Comparison of ENCODE assay signal across 16 mouse cellular contexts in genomic region chr11:119521920-119522710, GRCm38 (mm10). TPM values are rescaled to one million over a fixed set of nuclear protein-coding genes. Genes with fewer than 3 reads are reported as not detected.
DNase-seq lines count a peak whose midpoint lies in the region; ATAC-seq and TF ChIP-seq lines count a peak whose summit lies in the region.
"Had no signal": no experiment of that assay in that cellular context is flagged by ENCODE, and none has a peak within 500 bp of the region (broad histone marks: within the 10 kb centered on the region; RNA-seq: fewer than 3 reads in every experiment).

No protein-coding gene starts in this region.

- peak; percentile 80 for ATAC-seq in hindbrain, embryonic 16.5 days
- no peak for ATAC-seq in hindbrain, embryonic 11.5 days (ENCODE audit: low FRiP score)
- ATAC-seq in liver, postnatal 0 days: no peak
- no peak for ATAC-seq in granulocyte monocyte progenitor cell, adult 5-6 weeks (replicated peaks; ENCODE audit: poor library complexity, severe bottlenecking)
- ATAC-seq: forebrain, embryonic 13.5 days; intestine, embryonic 15.5 days had no signal

- no peaks in the 10 kb centered on the region for H3K36me3 ChIP-seq in hindbrain, embryonic 16.5 days (ENCODE audit: control insufficient read depth, insufficient read depth, low read length)
- no peaks in the 10 kb centered on the region for H3K36me3 ChIP-seq in hindbrain, embryonic 11.5 days (ENCODE audit: control insufficient read depth, insufficient read depth, low read length)
- no peaks in the 10 kb centered on the region for H3K36me3 ChIP-seq in liver, postnatal 0 days (replicated peaks; ENCODE audit: insufficient read depth, low read length)
- H3K36me3 ChIP-seq: heart, embryonic 13.5 days; intestine, embryonic 15.5 days; limb, embryonic 15.5 days; midbrain, embryonic 12.5 days; neural tube, embryonic 15.5 days had no signal

- no peak overlapping the region; the same call in 1 of the 2 replicates for H3K27ac ChIP-seq in hindbrain, embryonic 16.5 days (ENCODE audit: low read depth, low read length)
- H3K27ac ChIP-seq in hindbrain, embryonic 11.5 days (ENCODE audit: low read depth, low read length): no peak overlapping the region
- H3K27ac ChIP-seq in liver, postnatal 0 days (ENCODE audit: low read depth): 0 out of 2 replicates have a peak overlapping the region, but pooled peaks have one; percentile 11
- H3K27ac ChIP-seq: heart, embryonic 13.5 days; intestine, embryonic 15.5 days; limb, embryonic 15.5 days; midbrain, embryonic 12.5 days; neural tube, embryonic 15.5 days had no signal

- no peak for TF ChIP-seq CTCF in liver, postnatal 0 days (IDR thresholded peaks at IDR 0.05; ENCODE audit: low read depth)

- H3K4me1 ChIP-seq in hindbrain, embryonic 16.5 days (ENCODE audit: control insufficient read depth, insufficient read depth, low read depth, low read length): peaks cover 3% of the 10 kb centered on the region
- no peaks in the 10 kb centered on the region for H3K4me1 ChIP-seq in hindbrain, embryonic 11.5 days (replicated peaks; ENCODE audit: control insufficient read depth, insufficient read depth, low read length)
- peaks cover 6% of the 10 kb centered on the region; the same call in 1 of the 2 replicates for H3K4me1 ChIP-seq in liver, postnatal 0 days (ENCODE audit: insufficient read depth)

- DNase-seq in hindbrain, embryonic 11.5 days (ENCODE audit: low spot score): no peak
- DNase-seq in liver, postnatal 0 days: no peak
- no peak for DNase-seq in liver
- DNase-seq in lung, adult 18-20 months: peak; percentile 65 to 72
- DNase-seq in lung, postnatal 36 days: peak; percentile 83
- no peak for DNase-seq in spleen, adult 18-20 months
- DNase-seq: thymus, postnatal 36 days had no signal

- H3K4me2 ChIP-seq in hindbrain, embryonic 16.5 days (ENCODE audit: low read length): no peak overlapping the region
- H3K4me2 ChIP-seq in hindbrain, embryonic 11.5 days (replicated peaks; ENCODE audit: low read depth, low read length): no peak overlapping the region
- H3K4me2 ChIP-seq in liver, postnatal 0 days (ENCODE audit: low read depth, low read length): no peak overlapping the region
- H3K4me2 ChIP-seq: forebrain, embryonic 13.5 days; heart, embryonic 13.5 days; intestine, embryonic 15.5 days; limb, embryonic 15.5 days; midbrain, embryonic 12.5 days; neural tube, embryonic 15.5 days had no signal

- H3K27me3 ChIP-seq in hindbrain, embryonic 16.5 days (replicated peaks; ENCODE audit: control insufficient read depth, insufficient read depth, low read length): no peaks in the 10 kb centered on the region
- no peaks in the 10 kb centered on the region for H3K27me3 ChIP-seq in hindbrain, embryonic 11.5 days (ENCODE audit: control insufficient read depth, insufficient read depth, low read length)
- no peaks in the 10 kb centered on the region for H3K27me3 ChIP-seq in liver, postnatal 0 days (ENCODE audit: insufficient read depth, low read length)
- H3K27me3 ChIP-seq: forebrain, embryonic 13.5 days; limb, embryonic 15.5 days; neural tube, embryonic 15.5 days had no signal

- H3K4me3 ChIP-seq in hindbrain, embryonic 16.5 days (ENCODE audit: low read length): no peak overlapping the region
- H3K4me3 ChIP-seq in hindbrain, embryonic 11.5 days (ENCODE audit: low read depth, low read length): no peak overlapping the region
- no peak overlapping the region for H3K4me3 ChIP-seq in liver, postnatal 0 days (ENCODE audit: low read depth, low read length)
- H3K4me3 ChIP-seq: forebrain, embryonic 13.5 days; heart, embryonic 13.5 days; intestine, embryonic 15.5 days; limb, embryonic 15.5 days; midbrain, embryonic 12.5 days; myocyte; neural tube, embryonic 15.5 days had no signal

- WGBS in hindbrain, embryonic 16.5 days: 80% methylated on average over 6 of the region's 6 CpGs
- 81% methylated on average over 6 of the region's 6 CpGs for WGBS in hindbrain, embryonic 11.5 days
- WGBS in liver, postnatal 0 days (ENCODE audit: insufficient replicate concordance): 69% methylated on average over 6 of the region's 6 CpGs

- no peak overlapping the region for H3K9ac ChIP-seq in hindbrain, embryonic 16.5 days (ENCODE audit: low read depth, low read length)
- H3K9ac ChIP-seq in hindbrain, embryonic 11.5 days (ENCODE audit: low read depth, low read length): no peak overlapping the region
- H3K9ac ChIP-seq in liver, postnatal 0 days (replicated peaks): no peak overlapping the region
- H3K9ac ChIP-seq: forebrain, embryonic 13.5 days; heart, embryonic 13.5 days; intestine, embryonic 15.5 days; limb, embryonic 15.5 days; midbrain, embryonic 12.5 days; neural tube, embryonic 15.5 days had no signal

- no peak for TF ChIP-seq EP300 in liver, postnatal 0 days (IDR thresholded peaks at IDR 0.05; ENCODE audit: low read depth)

- H3K9me3 ChIP-seq in hindbrain, embryonic 16.5 days (ENCODE audit: control insufficient read depth, low read length): no peaks in the 10 kb centered on the region
- no peaks in the 10 kb centered on the region for H3K9me3 ChIP-seq in hindbrain, embryonic 11.5 days (ENCODE audit: control insufficient read depth, low read length)
- H3K9me3 ChIP-seq in liver, postnatal 0 days (ENCODE audit: low read length): no peaks in the 10 kb centered on the region
- H3K9me3 ChIP-seq: forebrain, embryonic 13.5 days; heart, embryonic 13.5 days; intestine, embryonic 15.5 days; limb, embryonic 15.5 days; midbrain, embryonic 12.5 days; neural tube, embryonic 15.5 days had no signal

RNA-seq across cellular contexts. Expression of gene Nptx1, which starts 25.4 kb away (rescaled TPM):
- polyA plus RNA-seq in hindbrain, embryonic 16.5 days (2015; fragmentation: Nextera tagmentation; extraction: Ambion mirVana): 15.6 and 22.4 TPM in 2 replicates
- polyA plus RNA-seq in hindbrain, embryonic 11.5 days (2014; fragmentation: Nextera tagmentation; extraction: Ambion mirVana): 8.7 and 11.2 TPM in 2 replicates
- polyA plus RNA-seq in liver, postnatal 0 days (2015; fragmentation: Nextera tagmentation; extraction: Ambion mirVana): 0.04 TPM in 1 of 2 replicates, not detected in the other
- total RNA-seq in granulocyte monocyte progenitor cell, adult 5-6 weeks (2014; fragmentation: Nextera tagmentation): not detected in 2 replicates
- total RNA-seq in granulocyte monocyte progenitor cell, adult 5-6 weeks (2017): not detected in 2 replicates

RNA-seq across cellular contexts. Expression of gene Endov, which starts 31.0 kb away (rescaled TPM):
- polyA plus RNA-seq in hindbrain, embryonic 16.5 days (2015; fragmentation: Nextera tagmentation; extraction: Ambion mirVana): 15.1 and 17.1 TPM in 2 replicates
- 13.6 and 14.8 TPM in 2 replicates for polyA plus RNA-seq in hindbrain, embryonic 11.5 days (2014; fragmentation: Nextera tagmentation; extraction: Ambion mirVana)
- 5.2 and 6.4 TPM in 2 replicates for polyA plus RNA-seq in liver, postnatal 0 days (2015; fragmentation: Nextera tagmentation; extraction: Ambion mirVana)
- total RNA-seq in granulocyte monocyte progenitor cell, adult 5-6 weeks (2014; fragmentation: Nextera tagmentation): 5.5 and 10.3 TPM in 2 replicates
- 14.2 and 21.0 TPM in 2 replicates for total RNA-seq in granulocyte monocyte progenitor cell, adult 5-6 weeks (2017)

Comparison
In these comparisons a context has a peak if more than half of its experiments do, and no peak if none do; other contexts are left out.
1. DNase-seq: peak in lung, adult 18-20 months (2 of 2) and lung, postnatal 36 days (single experiment); none in hindbrain, embryonic 11.5 days (single experiment), liver, postnatal 0 days (single experiment), liver (single experiment) and spleen, adult 18-20 months (0 of 2).